Mouse (Mus musculus) neural tube, embryonic 10.5 days (tissue): ENCODE data around the gene Fxn.
"Not testable (repeated sequence)": the region's sequence is repeated elsewhere in the genome, so short reads cannot be mapped to it uniquely, and the experiment has no call there.

Experiments used
- DNase-seq: peaks from one replicate; pipeline ENCODE4 v3.0.0-alpha.2; 2017; ENCODE audit warnings: low spot score; ENCODE audit errors: extremely low spot score

Fxn gene

DNA sequence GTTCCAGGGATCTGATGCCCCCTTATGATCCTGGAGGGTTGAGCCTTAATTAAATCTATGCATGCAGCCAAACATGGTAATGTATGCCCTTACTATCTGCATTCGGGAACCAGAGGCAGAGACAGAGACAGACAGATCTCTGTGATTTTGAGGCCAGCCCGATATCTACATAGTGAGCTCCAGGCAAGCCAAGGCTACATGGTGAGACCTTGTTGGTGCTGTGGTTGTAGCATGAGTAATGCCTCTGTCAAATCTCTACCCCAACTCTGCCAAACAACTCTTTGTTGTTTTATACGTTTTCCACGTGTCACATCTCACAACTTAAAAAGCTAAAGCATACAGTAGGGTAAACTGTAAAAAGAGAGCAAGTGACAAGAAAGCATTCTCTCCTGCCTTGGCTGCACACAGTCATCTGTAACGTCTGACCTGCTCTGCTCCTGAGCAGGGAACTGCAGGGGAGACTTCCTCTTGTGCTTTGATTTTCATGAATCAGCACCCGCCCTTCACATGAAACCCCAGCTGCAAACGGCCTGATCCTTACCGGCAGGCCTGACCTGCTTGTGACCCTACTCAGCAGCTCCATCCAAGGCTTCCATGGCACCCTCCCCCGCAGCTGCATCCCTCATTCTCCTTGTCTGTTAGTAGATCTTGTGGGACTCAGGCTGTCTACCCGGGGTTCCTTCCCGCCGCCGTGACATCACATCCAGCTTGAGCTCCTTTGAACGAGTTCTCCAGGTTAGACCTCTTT is 38.4 kb downstream of the Fxn start:
- DNase-seq: peak; percentile 61

- DNase-seq: no peak
Measured at GRCm38 (mm10) chr19:24241271-24241670, 39.1 kb downstream of the Fxn start.

DNA sequence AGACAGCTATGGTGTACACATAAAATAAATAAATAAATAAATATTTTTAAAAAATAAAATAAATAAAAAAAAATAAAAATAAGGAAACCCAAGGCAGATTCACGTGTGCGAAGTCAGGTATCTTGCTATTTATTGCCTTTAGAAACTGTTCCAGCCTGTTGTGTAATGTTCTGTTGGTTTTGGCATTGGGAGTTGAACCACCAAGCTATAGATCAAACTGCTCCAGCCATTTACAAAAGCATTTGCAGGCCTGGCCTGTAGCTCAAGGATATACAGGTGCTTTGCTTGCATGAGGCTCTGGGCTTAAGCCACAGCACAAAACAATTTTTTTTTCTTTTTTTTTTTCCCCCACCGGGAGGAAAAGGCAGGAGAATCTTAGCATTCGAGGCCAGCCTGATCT is 42.4 kb downstream of the Fxn start:
- no peak for DNase-seq

DNA sequence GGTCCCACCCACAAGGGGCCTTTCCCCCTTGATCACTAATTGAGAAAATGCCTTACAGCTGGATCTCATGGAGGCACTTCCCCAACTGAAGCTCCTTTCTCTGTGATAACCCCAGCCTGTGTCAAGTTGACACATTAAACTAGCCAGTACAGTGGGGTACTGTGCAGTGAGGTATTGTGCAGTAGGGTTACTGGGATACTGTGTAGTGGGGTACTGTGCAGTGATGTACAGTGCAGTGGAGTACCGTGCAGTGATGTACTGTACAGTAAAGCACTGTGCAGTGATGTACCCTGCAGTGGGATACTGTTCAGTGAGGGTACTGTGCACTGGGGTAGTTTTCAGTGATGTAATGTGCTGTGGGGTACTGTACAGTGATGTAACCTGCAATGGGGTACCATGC is 48.0 kb downstream of the Fxn start:
- DNase-seq: not testable (repeated sequence)

DNA sequence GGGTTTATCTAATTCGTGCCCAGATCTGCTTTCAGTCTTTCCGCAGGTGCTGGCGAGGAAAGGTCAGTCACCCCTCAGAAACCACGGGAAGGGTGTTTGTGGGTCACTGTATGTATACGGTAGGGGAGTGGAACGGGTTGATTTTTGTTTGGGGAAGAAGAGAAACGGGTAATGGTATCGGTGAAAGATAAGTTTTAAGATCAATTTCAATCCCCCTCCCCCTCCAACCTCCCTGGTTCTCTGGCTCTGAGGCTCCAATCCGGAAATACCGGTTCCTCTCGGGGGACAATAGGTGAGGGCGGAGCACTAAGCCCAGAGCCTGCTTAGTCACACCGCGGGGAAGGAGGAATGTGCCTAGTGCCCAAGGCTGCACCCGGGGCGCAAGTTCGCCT is 55.1 kb downstream of the Fxn start:
- no peak for DNase-seq

DNA sequence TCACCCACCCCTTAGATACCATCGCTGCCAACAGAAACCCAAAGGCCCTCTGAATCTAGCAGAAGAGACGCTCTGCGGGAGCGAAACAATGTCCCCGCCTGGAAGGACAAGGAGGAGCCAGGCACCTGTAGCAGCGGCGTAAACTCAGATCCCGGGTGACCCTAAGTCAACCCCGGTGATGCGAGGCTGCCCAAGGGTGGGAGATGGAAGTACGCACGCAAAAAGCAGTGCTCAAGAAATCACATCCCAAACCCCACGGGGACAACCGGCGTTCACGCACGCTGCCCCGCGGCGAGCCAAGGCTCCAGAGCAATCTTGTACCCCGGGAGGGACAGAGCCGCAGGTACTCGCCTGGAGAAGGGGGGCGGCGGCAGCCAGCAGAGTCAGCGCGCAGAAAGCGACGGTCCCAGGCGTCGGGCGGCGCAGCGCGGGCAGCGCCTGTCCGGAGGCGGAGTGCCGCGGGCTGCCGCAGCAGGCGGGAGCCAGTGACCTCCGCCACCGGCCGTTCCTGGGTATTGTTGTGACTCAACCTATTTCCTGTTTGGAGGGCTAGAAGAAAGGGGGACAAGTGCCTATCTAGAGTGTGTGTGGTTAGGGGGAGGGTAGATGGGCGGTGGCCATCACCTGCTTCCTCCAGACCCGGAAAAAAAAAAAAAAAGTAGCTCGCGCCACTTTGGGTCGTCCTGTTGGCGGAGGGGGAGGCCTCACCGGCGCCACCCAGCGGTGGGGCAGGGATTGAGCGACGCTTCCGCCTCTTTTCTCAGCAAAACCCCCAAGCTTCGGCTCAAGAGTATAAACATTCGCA is 55.7 kb downstream of the Fxn start, which contains the start of gene Tjp2:
Tjp2 (minus strand) TSS at position 531 of the 805 bp plus-strand sequence.
- DNase-seq: peak; percentile 67

GRCm38 (mm10) chr19:24223851-24224251 is 56.6 kb downstream of the Fxn start:
- DNase-seq: no peak

GRCm38 (mm10) chr19:24221455-24221854 is 59.0 kb downstream of the Fxn start:
- DNase-seq: no peak

GRCm38 (mm10) chr19:24220795-24221445 is 59.5 kb downstream of the Fxn start:
- DNase-seq: no peak

DNA sequence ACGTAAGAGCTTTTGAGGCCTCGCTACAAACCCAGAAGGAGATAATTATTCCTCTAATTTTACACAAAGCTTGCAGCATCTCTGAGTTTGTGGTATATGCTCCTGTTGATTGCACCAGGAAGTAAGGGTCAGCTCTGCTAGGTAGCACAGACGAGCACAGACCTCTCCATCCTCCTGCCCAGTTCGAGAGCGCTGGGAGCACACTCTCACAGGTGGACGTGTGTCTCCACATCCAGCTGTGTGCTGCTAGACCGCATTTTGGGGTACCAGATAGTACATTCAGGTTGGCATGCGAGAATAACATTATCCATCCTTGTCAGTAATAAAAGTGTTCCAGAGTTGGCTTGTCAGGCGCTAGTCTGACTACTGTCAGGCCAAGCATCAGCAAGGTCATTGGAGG is 61.4 kb downstream of the Fxn start:
- DNase-seq: no peak

GRCm38 (mm10) chr19:24218291-24218690 is 62.1 kb downstream of the Fxn start:
- no peak for DNase-seq

- no peak for DNase-seq
Measured at GRCm38 (mm10) chr19:24217851-24218250, 62.6 kb downstream of the Fxn start.

DNA sequence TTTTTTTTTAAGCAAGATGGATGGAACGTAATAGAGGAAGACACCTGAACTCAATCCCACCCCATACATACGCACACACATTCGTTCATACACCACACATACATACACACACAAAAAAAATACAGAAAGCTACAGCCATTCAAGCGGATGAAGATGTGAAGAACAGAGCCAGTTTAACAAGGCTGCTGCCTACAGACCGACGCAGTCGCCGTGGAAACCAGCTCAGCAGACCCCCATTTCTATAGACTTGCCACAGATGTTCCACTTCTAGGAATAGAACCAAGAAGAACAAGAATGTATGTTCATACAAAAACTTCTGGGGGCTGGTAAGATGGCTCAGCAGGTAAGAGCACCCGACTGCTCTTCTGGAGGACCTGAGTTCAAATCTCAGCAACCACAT is 63.6 kb downstream of the Fxn start:
- DNase-seq: no peak

DNA sequence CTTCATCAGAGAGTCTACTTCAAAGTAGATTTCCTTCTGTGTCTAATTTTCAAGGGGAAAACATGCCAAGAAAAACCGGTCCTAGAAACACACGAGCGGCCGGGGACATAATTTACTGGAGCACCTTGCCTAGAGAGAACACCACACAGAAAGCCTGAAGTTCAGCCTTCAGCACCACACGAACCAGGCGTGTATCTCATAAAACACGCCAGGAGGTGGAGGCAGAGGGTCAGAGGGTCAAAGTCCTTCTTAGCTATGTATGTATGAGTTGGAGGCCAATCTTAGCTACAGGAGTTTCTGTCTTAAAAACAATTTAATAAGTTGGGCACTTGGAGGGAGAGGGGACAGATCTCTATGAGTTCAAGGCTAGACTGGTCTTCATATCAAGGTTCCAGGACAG is 65.5 kb downstream of the Fxn start:
- no peak for DNase-seq

GRCm38 (mm10) chr19:24213299-24213698 is 67.1 kb downstream of the Fxn start:
- DNase-seq: peak; percentile 54

DNA sequence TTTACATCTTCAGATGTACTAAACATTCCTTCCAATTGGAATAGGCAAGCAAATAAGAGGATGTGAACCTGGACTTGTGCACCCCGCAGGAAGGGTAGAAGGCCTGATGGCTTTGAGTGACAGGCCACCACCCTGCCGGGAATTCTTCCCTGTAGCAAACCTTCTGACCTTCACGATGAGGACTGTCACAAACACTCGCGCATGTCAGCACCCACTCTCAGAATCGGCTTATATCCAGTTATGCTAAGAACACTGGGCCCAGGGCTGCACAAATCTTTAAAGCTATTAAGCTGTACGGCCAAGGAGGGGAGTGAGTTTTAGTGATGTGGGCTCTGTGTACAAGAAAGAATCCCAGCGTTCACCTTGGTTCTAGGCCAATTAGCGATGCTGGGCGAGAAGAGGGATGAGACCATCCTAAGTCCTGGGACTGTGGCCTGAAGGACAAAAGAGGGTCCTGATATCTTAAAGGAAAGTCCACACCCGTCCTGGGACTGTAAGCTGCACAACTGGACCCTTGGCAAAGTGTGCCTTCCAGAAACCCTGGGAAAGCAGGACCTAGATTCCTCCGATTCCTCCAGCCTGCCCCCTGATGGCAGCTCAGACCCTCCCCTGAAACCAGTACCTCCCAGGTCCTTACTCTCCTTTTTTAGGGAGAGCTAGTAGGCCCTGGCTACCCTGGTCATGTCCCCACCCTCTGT is 67.7 kb downstream of the Fxn start:
- DNase-seq: no peak
